Mouse (Mus musculus) left cerebral cortex, postnatal 4 days (tissue): ENCODE data around the gene Zbtb20. TPM values are rescaled to one million over a fixed set of nuclear protein-coding genes. Genes with fewer than 3 reads are reported as not detected.
"Not testable (repeated sequence)": the region's sequence is repeated elsewhere in the genome, so short reads cannot be mapped to it uniquely, and the experiment has no call there.

Experiments
- DNase-seq: peaks from one replicate; pipeline ENCODE4 v3.0.0-alpha.2; 2022
- intact Hi-C: fragments of 180-260 bp; cut with DNase I; formaldehyde crosslinking; loops from one replicate; pipeline ENCODE4 v1.15.1; 2025
- total RNA-seq, 2 experiments: library from RNA; stranded (reverse); gene quantifications; 2 replicates each; pipeline ENCODE4 v1.2.3; 2021

The Zbtb20 gene
- total RNA-seq, 2 experiments from 2014 or later, result 93.5 to 99.9 TPM

DNA sequence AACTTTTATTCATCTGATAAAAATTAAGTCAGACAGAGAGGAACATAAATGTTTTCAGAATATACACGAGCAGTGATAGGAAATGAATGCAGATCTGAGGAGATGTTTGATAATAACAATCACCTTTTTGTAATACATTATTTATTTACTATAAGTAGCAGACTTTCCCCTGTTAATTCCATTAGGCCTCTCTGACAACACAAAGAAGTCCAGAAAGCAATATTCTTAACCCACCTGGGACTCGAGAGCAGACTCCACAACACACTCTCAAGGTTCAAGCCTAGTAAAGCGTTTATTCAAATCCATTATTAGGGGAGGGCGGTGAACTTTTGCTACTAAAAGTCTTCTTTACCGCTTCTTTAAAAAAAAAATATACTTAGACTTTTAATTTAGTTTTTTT is 33.2 kb downstream of the Zbtb20 start:
- intact Hi-C loops, result no loop called here
- DNase-seq, result no peak

DNA sequence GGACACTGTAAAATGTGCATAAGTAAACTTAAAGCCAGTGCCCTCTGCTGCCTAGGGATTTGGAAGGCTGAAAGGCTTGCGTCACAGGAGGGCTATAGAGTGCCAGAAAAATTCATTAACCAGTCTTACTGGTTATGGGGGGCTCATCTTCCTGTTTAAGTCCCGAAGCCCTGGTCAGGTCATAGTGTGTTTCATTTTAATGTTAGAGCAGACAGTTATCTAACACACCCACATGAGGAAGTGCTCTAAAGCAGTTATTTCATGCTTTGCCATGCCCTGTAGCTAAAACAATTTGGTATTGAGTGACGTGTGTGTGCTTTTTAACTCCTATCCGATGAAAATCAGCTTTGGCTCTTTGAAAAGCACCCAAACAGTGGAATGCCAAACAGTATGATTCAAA is 34.3 kb downstream of the Zbtb20 start:
- DNase-seq, result peak; percentile 17
- intact Hi-C loops, result loop anchor here (10.0 kb wide), 1 partner anchor 735 kb away; no protein-coding TSS in a partner anchor

- peak; percentile 24 for DNase-seq
- intact Hi-C loops, result loop anchor here (10.0 kb wide), 1 partner anchor 736 kb away; no protein-coding TSS in a partner anchor
These were observed 35.0 kb downstream of the Zbtb20 start for GRCm38 (mm10) chr16:42910716-42911115.

GRCm38 (mm10) chr16:42911326-42911725 is 35.6 kb downstream of the Zbtb20 start:
- DNase-seq, result no peak
- intact Hi-C loops, result loop anchor here (10.0 kb wide), 1 partner anchor 737 kb away; no protein-coding TSS in a partner anchor

- no peak for DNase-seq
- intact Hi-C loops, result loop anchor here (10.0 kb wide), 1 partner anchor 737 kb away; no protein-coding TSS in a partner anchor
These were observed 36.1 kb downstream of the Zbtb20 start for GRCm38 (mm10) chr16:42911815-42912214.

- DNase-seq, result no peak
- intact Hi-C loops, result loop anchor here (10.0 kb wide), 1 partner anchor 738 kb away; no protein-coding TSS in a partner anchor
These were observed 37.6 kb downstream of the Zbtb20 start for GRCm38 (mm10) chr16:42913291-42913690.

DNA sequence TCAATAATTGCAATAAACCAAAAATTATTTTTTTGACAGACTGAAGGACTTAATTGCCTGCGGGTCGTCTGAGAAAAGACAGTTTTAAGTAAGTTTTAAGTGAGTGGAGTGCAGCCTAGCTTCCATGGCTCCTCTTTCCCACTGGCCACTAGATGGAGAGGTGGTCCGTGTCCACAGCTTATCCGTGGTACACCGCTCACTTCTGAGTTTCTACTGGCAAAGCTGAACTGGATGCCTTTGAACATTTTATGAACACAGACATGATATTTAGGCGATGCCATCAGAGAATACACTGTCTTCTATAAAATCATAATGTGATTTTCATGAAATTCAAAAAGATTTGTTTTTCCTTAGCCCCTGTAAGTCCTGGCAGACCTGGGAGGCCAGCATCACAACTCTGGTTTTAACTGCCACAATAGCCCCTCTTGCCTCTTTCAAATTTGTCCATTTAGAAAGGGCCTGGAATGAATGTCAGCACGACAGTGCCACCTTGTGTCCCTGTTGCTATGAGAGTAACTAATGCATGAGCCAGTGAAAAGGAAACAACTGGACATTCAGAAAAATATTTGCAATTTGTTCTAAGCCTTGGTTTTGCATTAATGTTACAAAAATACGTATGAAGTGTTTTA is 38.9 kb downstream of the Zbtb20 start:
- intact Hi-C loops, result loop anchor here (10.0 kb wide), 1 partner anchor 740 kb away; no protein-coding TSS in a partner anchor

DNA sequence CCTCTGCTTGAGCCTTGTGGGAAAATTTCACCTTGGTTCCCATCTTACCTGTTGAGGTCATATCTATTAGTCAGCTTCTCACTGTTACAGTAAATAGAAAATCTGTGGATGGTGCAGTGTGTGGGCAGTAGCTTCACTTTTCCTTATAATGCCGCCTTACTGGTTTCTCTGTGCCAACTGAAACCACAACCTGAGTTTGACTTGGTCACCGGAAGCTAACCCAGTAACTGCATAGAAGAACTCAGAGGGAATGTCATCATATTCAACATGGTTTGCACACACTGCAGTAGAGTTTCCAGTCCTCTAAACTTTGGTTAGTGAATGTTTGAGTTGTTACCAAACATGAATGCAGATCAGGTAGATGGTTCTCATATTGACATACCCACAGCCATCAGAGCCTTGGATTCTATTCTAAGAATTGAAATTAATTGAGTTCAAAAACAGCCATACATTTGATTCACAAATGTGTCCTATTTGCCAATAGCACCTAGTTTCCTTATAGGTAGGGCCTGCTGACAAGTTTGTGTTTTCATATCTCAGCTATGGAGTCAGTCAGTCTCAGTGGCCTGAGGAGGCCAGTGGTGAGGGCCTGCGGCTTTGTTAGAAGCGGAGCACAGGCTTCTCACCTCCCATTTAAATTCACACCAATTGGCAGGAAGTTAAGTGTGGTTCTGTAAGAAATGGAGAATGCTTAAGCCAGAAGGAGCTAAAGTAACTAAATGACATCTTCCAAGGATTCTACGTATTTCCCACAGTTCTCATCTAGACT is 44.5 kb downstream of the Zbtb20 start:
- DNase-seq, result no peak
- intact Hi-C loops, result loop anchor here (10.0 kb wide), 1 partner anchor 745 kb away; no protein-coding TSS in a partner anchor

More for the DNA sequence above, 38.9 kb downstream of the Zbtb20 start:
- peak; percentile 66 for DNase-seq

DNA sequence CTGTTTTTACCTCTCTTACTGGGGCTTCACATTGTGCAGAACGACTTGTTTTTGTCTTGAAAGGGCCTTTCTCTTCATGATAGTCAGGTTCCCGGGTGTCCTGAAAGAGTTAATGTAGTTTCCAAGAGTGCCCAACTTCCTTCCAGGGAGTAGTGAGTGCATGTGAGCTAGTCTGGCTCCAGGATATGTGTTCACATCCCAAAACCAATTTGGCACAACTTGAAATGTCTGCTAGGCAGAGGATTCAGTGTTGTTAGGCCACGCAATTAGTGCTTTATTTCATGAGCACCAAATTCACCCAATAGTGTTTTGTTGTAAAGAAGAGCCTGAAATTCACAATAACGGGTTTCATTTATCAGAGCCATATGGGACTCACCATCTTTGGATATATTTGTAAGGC is 45.8 kb downstream of the Zbtb20 start:
- intact Hi-C loops, result no loop called here
- DNase-seq, result no peak

GRCm38 (mm10) chr16:42938211-42938610 is 62.5 kb downstream of the Zbtb20 start:
- intact Hi-C loops, result no loop called here
- DNase-seq, result no peak

DNA sequence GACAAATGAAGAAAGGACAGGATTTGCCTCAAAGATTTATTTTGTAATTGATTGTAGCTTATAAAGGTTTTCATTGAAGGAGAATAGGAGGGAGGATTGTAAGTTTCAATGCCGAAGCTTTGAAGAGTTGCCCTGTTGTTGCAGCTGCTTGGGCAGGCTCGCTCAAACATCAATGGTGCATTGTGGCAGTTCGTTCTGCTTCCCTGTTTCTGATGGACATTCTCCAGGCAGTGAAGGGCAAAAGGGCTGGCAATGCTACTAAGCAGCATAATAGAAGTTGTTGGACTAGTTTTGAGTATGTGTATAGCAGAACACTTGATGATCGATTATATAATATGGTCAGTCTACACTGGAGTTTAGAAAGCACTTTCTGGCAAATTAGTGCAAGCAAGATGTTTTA is 71.3 kb downstream of the Zbtb20 start:
- intact Hi-C loops, result no loop called here
- DNase-seq, result peak; percentile 6

DNA sequence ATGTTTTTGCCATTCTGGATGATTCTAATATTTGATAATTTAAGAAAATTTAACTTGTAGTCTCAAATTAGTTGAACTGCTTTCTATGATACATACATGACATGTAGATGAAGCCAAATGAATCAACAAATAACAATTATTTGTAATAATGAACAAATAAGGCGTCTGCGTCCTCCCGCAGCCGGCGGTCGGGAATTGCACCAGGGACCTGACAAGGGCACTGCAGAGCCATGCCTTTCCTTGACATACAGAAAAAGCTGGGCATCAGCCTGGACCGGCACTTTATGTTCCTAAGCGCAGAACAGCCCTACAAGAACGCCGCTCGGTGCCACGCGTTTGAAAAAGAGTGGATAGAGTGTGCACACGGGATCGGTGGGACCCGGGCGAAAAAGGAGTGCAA is 79.7 kb downstream of the Zbtb20 start:
- DNase-seq, intact Hi-C loops: not testable (repeated sequence)

GRCm38 (mm10) chr16:42972872-42973271 is 97.2 kb downstream of the Zbtb20 start:
- no peak for DNase-seq
- intact Hi-C loops, result no loop called here

DNA sequence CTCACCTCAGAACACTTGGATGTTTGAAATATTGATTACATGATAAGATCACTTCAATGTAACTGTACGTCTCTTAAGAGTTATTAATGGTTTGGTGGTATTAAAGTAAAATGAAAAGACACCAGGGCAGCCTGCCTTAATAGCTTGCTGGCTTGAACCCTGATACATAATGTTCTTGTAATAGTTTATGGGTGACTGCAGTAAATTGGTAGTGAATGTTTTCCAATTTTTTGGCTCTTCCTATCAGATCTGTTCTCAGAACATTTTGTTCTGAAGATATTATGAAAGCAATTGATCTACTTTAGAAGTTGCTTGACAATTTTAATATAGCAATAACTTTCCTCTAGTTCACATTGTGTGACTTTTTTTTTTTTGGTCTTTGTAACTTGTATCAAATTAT is 123.2 kb downstream of the Zbtb20 start:
- no peak for DNase-seq
- intact Hi-C loops, result no loop called here

DNA sequence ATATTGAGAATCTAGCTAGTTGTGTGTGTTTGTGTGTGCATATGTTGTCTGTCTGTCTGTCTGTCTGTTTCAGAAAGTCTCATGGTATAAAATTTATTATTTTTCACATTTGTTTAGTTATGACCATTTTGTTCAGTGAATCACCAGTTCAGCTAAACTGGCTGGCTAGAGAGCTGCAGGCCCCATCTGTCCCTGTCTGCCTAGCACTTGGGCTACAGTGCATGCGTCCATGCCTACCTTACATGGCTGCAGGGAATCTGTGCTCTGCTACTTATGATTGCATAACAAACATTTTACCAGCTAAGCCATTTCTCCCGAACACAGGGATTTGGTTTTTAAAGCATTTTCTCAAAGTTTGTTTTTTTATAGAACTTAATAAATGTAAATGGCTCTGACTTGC is 150.7 kb downstream of the Zbtb20 start:
- DNase-seq, result no peak
- intact Hi-C loops, result no loop called here

GRCm38 (mm10) chr16:43029243-43029642 is 153.6 kb downstream of the Zbtb20 start:
- intact Hi-C loops, result no loop called here
- DNase-seq, result no peak

DNA sequence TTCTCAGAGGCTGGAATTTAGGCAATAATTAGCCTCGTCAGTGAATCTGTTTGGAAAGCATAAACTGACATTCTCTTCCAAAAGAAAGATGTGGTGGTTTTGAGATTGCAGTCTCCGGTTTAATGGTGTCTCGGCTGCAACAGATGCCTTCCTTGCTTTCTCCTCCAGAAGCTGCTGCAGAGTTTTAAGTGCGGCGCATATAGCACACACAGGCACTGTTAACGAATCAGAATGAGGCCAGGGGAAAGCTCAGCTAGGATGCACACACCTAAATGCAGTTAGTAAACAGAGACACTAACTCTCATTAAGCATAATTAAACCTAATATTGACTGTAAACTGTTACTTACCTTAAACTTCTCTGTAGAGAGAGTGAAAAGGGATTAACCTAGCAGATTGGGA is 160.0 kb downstream of the Zbtb20 start:
- intact Hi-C loops, result no loop called here

GRCm38 (mm10) chr16:43036510-43036909 is 160.8 kb downstream of the Zbtb20 start:
- intact Hi-C loops, result no loop called here
- DNase-seq, result no peak

More for the DNA sequence above, 160.0 kb downstream of the Zbtb20 start:
- DNase-seq, result no peak

DNA sequence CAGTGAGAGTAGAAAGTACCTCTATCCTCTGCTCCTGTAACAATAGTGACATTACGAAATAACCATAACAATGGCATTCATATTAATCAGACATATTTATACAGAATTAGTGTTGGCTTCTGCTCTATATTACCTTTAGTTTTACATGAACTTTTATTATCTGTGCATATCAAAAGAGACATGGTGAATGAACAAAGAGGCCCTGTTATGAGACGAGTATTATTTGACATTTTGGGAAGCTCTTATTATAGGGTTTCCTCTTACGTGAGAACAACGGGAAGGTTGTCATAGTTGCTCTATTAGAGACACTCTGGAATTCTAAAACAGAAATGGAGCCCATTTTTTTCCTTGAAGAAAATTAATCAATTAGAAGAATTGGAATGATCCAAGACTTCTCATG is 161.6 kb downstream of the Zbtb20 start:
- intact Hi-C loops, result no loop called here
- no peak for DNase-seq

DNA sequence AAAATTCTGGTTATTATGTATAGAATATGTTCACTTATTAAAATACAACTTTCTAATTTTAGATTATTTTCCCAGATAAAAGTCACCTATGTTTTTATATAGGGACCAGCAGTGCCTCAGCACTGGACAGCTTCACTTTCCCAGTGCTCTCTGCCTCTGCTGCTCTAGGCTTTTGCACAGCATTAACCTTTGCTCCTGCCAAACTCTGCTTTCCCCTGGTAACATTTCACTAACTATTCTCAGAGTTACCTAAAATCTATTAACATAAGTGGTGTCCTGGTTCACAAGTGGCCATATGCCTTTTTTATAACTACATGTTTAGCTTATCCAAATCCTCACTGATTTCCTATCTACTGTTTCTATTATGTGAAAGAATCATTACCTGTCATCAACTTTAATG is 169.9 kb downstream of the Zbtb20 start:
- DNase-seq, result no peak
- intact Hi-C loops, result no loop called here

GRCm38 (mm10) chr16:43046686-43047085 is 171.0 kb downstream of the Zbtb20 start:
- DNase-seq, result no peak
- intact Hi-C loops, result no loop called here
